Comparison of ENCODE assay signal across 16 mouse cellular contexts in the genomic region with DNA sequence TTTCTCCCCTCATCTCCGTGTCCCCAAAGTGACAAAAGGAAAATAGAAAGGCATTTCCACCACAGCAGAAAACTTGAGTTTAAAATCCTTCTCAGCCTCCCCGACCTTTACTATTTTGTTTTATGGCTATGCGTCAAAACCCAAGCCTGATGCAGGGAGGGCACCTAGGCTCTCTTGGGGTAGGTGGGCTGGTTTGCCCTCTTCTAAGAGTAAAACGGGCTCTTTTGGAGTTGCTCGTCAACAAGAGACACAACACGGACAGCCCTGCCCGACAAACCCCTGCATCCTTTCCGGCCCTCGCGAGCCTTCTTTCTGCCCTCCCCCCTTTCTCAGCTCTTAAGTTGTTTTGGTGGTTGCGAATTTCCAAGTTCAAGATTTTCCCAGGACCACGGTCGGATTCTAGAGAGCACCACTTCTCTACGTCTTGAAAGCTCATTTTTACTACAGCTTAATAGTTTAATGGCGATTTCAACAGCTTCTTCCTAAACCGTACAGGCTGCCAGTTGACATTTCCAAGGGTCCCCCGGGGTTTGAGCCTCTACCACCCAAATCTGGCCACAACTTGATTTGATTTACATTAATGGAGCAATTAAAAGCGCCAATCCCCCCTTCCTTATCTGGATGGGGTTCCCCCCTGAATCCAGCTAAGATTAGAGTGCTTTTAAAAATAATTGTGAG. TPM values are rescaled to one million over a fixed set of nuclear protein-coding genes. Genes with fewer than 3 reads are reported as not detected.
DNase-seq lines count a peak whose midpoint lies in the region; ATAC-seq and TF ChIP-seq lines count a peak whose summit lies in the region.
"Had no signal": no experiment of that assay in that cellular context is flagged by ENCODE, and none has a peak within 500 bp of the region (broad histone marks: within the 10 kb centered on the region; RNA-seq: fewer than 3 reads in every experiment).

No protein-coding gene starts in this region.

- peak overlapping the region; percentile 54 for H3K4me2 ChIP-seq in heart, embryonic 15.5 days
- H3K4me2 ChIP-seq in embryonic facial prominence, embryonic 11.5 days (ENCODE audit: low read depth, low read length): peak overlapping the region; percentile 53
- H3K4me2 ChIP-seq in hindbrain, embryonic 12.5 days (replicated peaks): peak overlapping the region; percentile 43
- peak overlapping the region; percentile 27; the same call in 1 of the 2 replicates for H3K4me2 ChIP-seq in midbrain, embryonic 13.5 days (replicated peaks)
- H3K4me2 ChIP-seq in lung, postnatal 0 days (replicated peaks; ENCODE audit: low read depth, low read length): no peak overlapping the region
- no peak overlapping the region for H3K4me2 ChIP-seq in kidney, embryonic 16.5 days (replicated peaks; ENCODE audit: low read depth, low read length)

- no peak for TF ChIP-seq CTCF in lung, postnatal 0 days (IDR thresholded peaks at IDR 0.05)

- no peak overlapping the region for H3K27ac ChIP-seq in heart, embryonic 15.5 days
- no peak overlapping the region for H3K27ac ChIP-seq in embryonic facial prominence, embryonic 11.5 days (replicated peaks; ENCODE audit: low read depth, low read length)
- peak overlapping the region; percentile 44; the same call in 1 of the 2 replicates for H3K27ac ChIP-seq in hindbrain, embryonic 12.5 days
- no peak overlapping the region for H3K27ac ChIP-seq in midbrain, embryonic 13.5 days
- no peak overlapping the region for H3K27ac ChIP-seq in lung, postnatal 0 days (ENCODE audit: low read length)
- no peak overlapping the region for H3K27ac ChIP-seq in kidney, embryonic 16.5 days (ENCODE audit: low read length)
- H3K27ac ChIP-seq: left cerebral cortex, adult 2 months had no signal

- 22% methylated on average over 18 of the region's 18 CpGs for WGBS in heart, embryonic 15.5 days
- WGBS in embryonic facial prominence, embryonic 11.5 days: 2% methylated on average over 18 of the region's 18 CpGs
- WGBS in hindbrain, embryonic 12.5 days: 3% methylated on average over 18 of the region's 18 CpGs
- 3% methylated on average over 18 of the region's 18 CpGs for WGBS in midbrain, embryonic 13.5 days
- WGBS in lung, postnatal 0 days: 13% methylated on average over 18 of the region's 18 CpGs
- 3% methylated on average over 18 of the region's 18 CpGs for WGBS in kidney, embryonic 16.5 days

- no peaks in the 10 kb centered on the region for H3K36me3 ChIP-seq in heart, embryonic 15.5 days
- no peaks in the 10 kb centered on the region for H3K36me3 ChIP-seq in embryonic facial prominence, embryonic 11.5 days (replicated peaks; ENCODE audit: control insufficient read depth, insufficient read depth, low read depth, low read length)
- no peaks in the 10 kb centered on the region for H3K36me3 ChIP-seq in hindbrain, embryonic 12.5 days
- no peaks in the 10 kb centered on the region for H3K36me3 ChIP-seq in midbrain, embryonic 13.5 days
- no peaks in the 10 kb centered on the region for H3K36me3 ChIP-seq in lung, postnatal 0 days (ENCODE audit: insufficient read depth, low read length)
- no peaks in the 10 kb centered on the region for H3K36me3 ChIP-seq in kidney, embryonic 16.5 days (ENCODE audit: insufficient read depth, low read length)

- H3K9ac ChIP-seq in heart, embryonic 15.5 days: no peak overlapping the region
- H3K9ac ChIP-seq in embryonic facial prominence, embryonic 11.5 days (replicated peaks; ENCODE audit: low read length): no peak overlapping the region
- peak overlapping the region; percentile 38; the same call in 1 of the 2 replicates for H3K9ac ChIP-seq in hindbrain, embryonic 12.5 days
- no peak overlapping the region for H3K9ac ChIP-seq in midbrain, embryonic 13.5 days (replicated peaks)
- H3K9ac ChIP-seq in lung, postnatal 0 days (replicated peaks; ENCODE audit: low read depth): no peak overlapping the region
- H3K9ac ChIP-seq in kidney, embryonic 16.5 days (replicated peaks; ENCODE audit: low read length): no peak overlapping the region

- no peak for DNase-seq in heart, adult 9 months (ENCODE audit: low spot score in 2 of 2)
- peak; percentile 25 for DNase-seq in embryonic facial prominence, embryonic 11.5 days (ENCODE audit: low spot score)
- no peak for DNase-seq in lung, postnatal 0 days (ENCODE audit: low spot score)
- no peak for DNase-seq in right cerebral cortex, postnatal 14 days
- DNase-seq: cerebellum, postnatal 14 days; gastrocnemius, postnatal 10 days; kidney, adult 11 months; lung, adult 2 months had no signal

- no peak for ATAC-seq in heart, embryonic 15.5 days (replicated peaks; ENCODE audit: insufficient number of reproducible peaks, insufficient read depth, low FRiP score, low read depth)
- no peak for ATAC-seq in embryonic facial prominence, embryonic 11.5 days (replicated peaks; ENCODE audit: insufficient number of reproducible peaks, low FRiP score, low TSS enrichment, low read depth)
- ATAC-seq in hindbrain, embryonic 12.5 days (ENCODE audit: low FRiP score): no peak
- ATAC-seq in midbrain, embryonic 13.5 days: no peak
- no peak for ATAC-seq in lung, postnatal 0 days
- ATAC-seq in kidney, embryonic 16.5 days (ENCODE audit: low FRiP score, low TSS enrichment): no peak
- ATAC-seq: forebrain, embryonic 14.5 days; Patski had no signal

- peaks cover 27% of the 10 kb centered on the region for H3K4me1 ChIP-seq in heart, embryonic 15.5 days (replicated peaks)
- H3K4me1 ChIP-seq in embryonic facial prominence, embryonic 11.5 days (ENCODE audit: control insufficient read depth, insufficient read depth, low read length): peaks cover 12% of the 10 kb centered on the region
- peaks cover 58% of the 10 kb centered on the region for H3K4me1 ChIP-seq in hindbrain, embryonic 12.5 days
- H3K4me1 ChIP-seq in midbrain, embryonic 13.5 days (replicated peaks): peaks cover 34% of the 10 kb centered on the region
- H3K4me1 ChIP-seq in lung, postnatal 0 days (ENCODE audit: insufficient read depth, low read depth, low read length): peaks cover 4% of the 10 kb centered on the region; the same call in 1 of the 2 replicates
- peaks cover 11% of the 10 kb centered on the region for H3K4me1 ChIP-seq in kidney, embryonic 16.5 days (ENCODE audit: insufficient read depth, low read length)

- peak overlapping the region; percentile 35 for H3K4me3 ChIP-seq in heart, embryonic 15.5 days
- peak overlapping the region; percentile 9 for H3K4me3 ChIP-seq in embryonic facial prominence, embryonic 11.5 days (ENCODE audit: low read depth, low read length)
- peak overlapping the region; percentile 15 for H3K4me3 ChIP-seq in hindbrain, embryonic 12.5 days
- H3K4me3 ChIP-seq in midbrain, embryonic 13.5 days (replicated peaks): 0 out of 2 replicates have a peak overlapping the region, but pooled peaks have one; percentile 2
- no peak overlapping the region for H3K4me3 ChIP-seq in lung, postnatal 0 days (ENCODE audit: low read depth, low read length)
- no peak overlapping the region for H3K4me3 ChIP-seq in kidney, embryonic 16.5 days (ENCODE audit: low read length)
- H3K4me3 ChIP-seq: left cerebral cortex, adult 2 months had no signal

- peaks cover 90% of the 10 kb centered on the region for H3K27me3 ChIP-seq in heart, embryonic 15.5 days
- H3K27me3 ChIP-seq in embryonic facial prominence, embryonic 11.5 days (ENCODE audit: control insufficient read depth, insufficient read depth, low read length): peaks cover 41% of the 10 kb centered on the region
- H3K27me3 ChIP-seq in hindbrain, embryonic 12.5 days: peaks cover 86% of the 10 kb centered on the region
- H3K27me3 ChIP-seq in midbrain, embryonic 13.5 days: peaks cover 99% of the 10 kb centered on the region
- H3K27me3 ChIP-seq in lung, postnatal 0 days (replicated peaks; ENCODE audit: insufficient read depth, low read length): peaks cover 67% of the 10 kb centered on the region
- H3K27me3 ChIP-seq in kidney, embryonic 16.5 days (ENCODE audit: insufficient read depth, low read length): peaks cover 99% of the 10 kb centered on the region

- no peaks in the 10 kb centered on the region for H3K9me3 ChIP-seq in heart, embryonic 15.5 days (replicated peaks)
- H3K9me3 ChIP-seq in embryonic facial prominence, embryonic 11.5 days (replicated peaks; ENCODE audit: control insufficient read depth, low read length): no peaks in the 10 kb centered on the region
- H3K9me3 ChIP-seq in hindbrain, embryonic 12.5 days (replicated peaks): no peaks in the 10 kb centered on the region
- H3K9me3 ChIP-seq in midbrain, embryonic 13.5 days: no peaks in the 10 kb centered on the region
- H3K9me3 ChIP-seq in lung, postnatal 0 days (ENCODE audit: low read length): no peaks in the 10 kb centered on the region
- no peaks in the 10 kb centered on the region for H3K9me3 ChIP-seq in kidney, embryonic 16.5 days (ENCODE audit: low read length)

- no peak for TF ChIP-seq EP300 in lung, postnatal 0 days (IDR thresholded peaks at IDR 0.05)

RNA-seq across cellular contexts. Expression of a gene that starts 6.5 kb away (rescaled TPM):
- polyA plus RNA-seq in heart, embryonic 15.5 days (2015; fragmentation: Nextera tagmentation; extraction: Ambion mirVana): 2.4 TPM in 2 replicates
- 31.2 and 41.2 TPM in 2 replicates for polyA plus RNA-seq in embryonic facial prominence, embryonic 11.5 days (2014; fragmentation: Nextera tagmentation; extraction: Ambion mirVana)
- polyA plus RNA-seq in hindbrain, embryonic 12.5 days (2016; fragmentation: Nextera tagmentation; extraction: Ambion mirVana): 60.3 and 65.2 TPM in 2 replicates
- 1.6 TPM in 2 replicates for polyA plus RNA-seq in midbrain, embryonic 13.5 days (2015; fragmentation: Nextera tagmentation; extraction: Ambion mirVana)
- 0.07 and 0.12 TPM in 2 replicates for polyA plus RNA-seq in lung, postnatal 0 days (2015; fragmentation: Nextera tagmentation; extraction: Ambion mirVana)
- polyA plus RNA-seq in kidney, embryonic 16.5 days (2015; fragmentation: Nextera tagmentation; extraction: Ambion mirVana): 1.6 and 1.9 TPM in 2 replicates
- polyA plus RNA-seq: lung, adult 2 months; Patski; spleen, adult 2 months had no signal

Comparison
In these comparisons a context has a peak if more than half of its experiments do, and no peak if none do; other contexts are left out.
1. H3K4me2 ChIP-seq: peak in heart, embryonic 15.5 days (single experiment), embryonic facial prominence, embryonic 11.5 days (single experiment), hindbrain, embryonic 12.5 days (single experiment) and midbrain, embryonic 13.5 days (single experiment); none in lung, postnatal 0 days (single experiment) and kidney, embryonic 16.5 days (single experiment).
2. H3K4me3 ChIP-seq: peak in heart, embryonic 15.5 days (single experiment), embryonic facial prominence, embryonic 11.5 days (single experiment), hindbrain, embryonic 12.5 days (single experiment) and midbrain, embryonic 13.5 days (single experiment); none in lung, postnatal 0 days (single experiment) and kidney, embryonic 16.5 days (single experiment).